Mouse (Mus musculus) cortical plate, adult 2 months (tissue): ENCODE measurements around the gene Ccdc24.

Experiments
- CTCF ChIP-seq: fragments of 200-500 bp; IDR thresholded peaks from 2 replicates; pipeline ENCODE4 v1.5.1; 2011; ENCODE audit warnings: mild to moderate bottlenecking, control low read depth, low read length; ENCODE audit not compliant: insufficient read depth; ENCODE audit errors: extremely low read depth
- POLR2A ChIP-seq: fragments of 200-500 bp; IDR thresholded peaks from 2 replicates; pipeline ENCODE4 v1.6.1; 2011; ENCODE audit warnings: mild to moderate bottlenecking, low read length, control low read depth; ENCODE audit not compliant: insufficient read depth; ENCODE audit errors: extremely low read depth

DNA sequence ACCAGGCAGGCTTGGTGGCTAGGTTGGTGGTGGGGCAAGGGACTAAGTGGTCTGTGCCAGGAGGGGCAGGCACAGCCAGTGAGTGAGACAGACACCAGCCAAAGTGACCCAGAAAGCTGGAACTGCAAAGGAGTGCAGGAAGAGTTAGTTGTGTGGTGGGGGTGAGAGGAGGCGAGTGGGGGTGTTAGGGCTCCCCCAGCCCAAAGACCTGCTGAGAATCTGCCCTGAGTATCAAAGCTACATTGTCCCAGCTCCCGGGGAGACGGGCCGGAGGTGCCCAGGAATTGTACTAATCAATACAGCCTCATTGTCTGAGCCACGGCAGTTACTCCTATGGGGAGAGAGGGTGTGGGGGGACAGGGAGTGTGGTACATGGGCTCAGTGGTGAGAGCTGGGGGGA is 22.9 kb downstream of the Ccdc24 start:
- TF ChIP-seq CTCF (no peak), POLR2A (no peak)
